In the genomic region with DNA sequence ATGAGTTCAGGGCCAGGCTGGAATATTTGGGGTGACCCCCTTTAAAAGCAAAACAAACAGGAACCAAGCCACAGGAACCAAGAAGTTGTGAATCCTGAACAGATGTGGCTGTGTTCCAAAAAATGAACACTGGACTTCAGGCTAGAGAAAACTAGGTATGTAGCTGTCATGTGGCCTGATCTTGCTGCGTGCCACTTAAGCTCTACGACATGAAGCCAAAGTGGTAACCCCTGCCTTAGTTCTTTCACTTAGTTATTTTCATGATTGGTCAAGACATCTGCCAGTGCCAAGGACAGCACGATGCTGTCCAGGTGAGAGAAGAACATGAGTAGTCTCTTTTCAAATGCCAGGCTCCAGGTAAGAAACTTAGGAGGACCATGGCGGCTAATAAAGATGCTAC, we compare ENCODE assay signal across 27 mouse cellular contexts.
"Had no signal": no experiment of that assay in that cellular context is flagged by ENCODE, and none has a peak within 500 bp of the region (broad histone marks: within the 10 kb centered on the region; RNA-seq: fewer than 3 reads in every experiment).

No protein-coding gene starts in this region.

- H3K9ac ChIP-seq: heart, embryonic 12.5 days; hindbrain, embryonic 12.5 days; hindbrain, embryonic 14.5 days; intestine, embryonic 15.5 days; kidney, embryonic 15.5 days; limb, embryonic 13.5 days; limb, embryonic 15.5 days; liver, embryonic 12.5 days; liver, embryonic 14.5 days had no signal

- ATAC-seq: hindbrain, embryonic 16.5 days; inflammation-experienced regulatory T-cells, adult 6 months; intestine, embryonic 15.5 days; liver, embryonic 12.5 days had no signal

- H3K27ac ChIP-seq: heart, embryonic 10.5 days; hindbrain, embryonic 10.5 days; hindbrain, embryonic 12.5 days; hindbrain, embryonic 14.5 days; intestine, embryonic 15.5 days; kidney, embryonic 15.5 days; kidney, postnatal 0 days; limb, embryonic 13.5 days; limb, embryonic 15.5 days; liver, embryonic 12.5 days; liver, embryonic 14.5 days had no signal

- H3K4me2 ChIP-seq: heart, embryonic 12.5 days; hindbrain, embryonic 12.5 days; hindbrain, embryonic 14.5 days; intestine, embryonic 15.5 days; kidney, embryonic 15.5 days; limb, embryonic 13.5 days; limb, embryonic 15.5 days; liver, embryonic 12.5 days had no signal

- H3K4me3 ChIP-seq: heart, embryonic 10.5 days; heart, embryonic 12.5 days; hindbrain, embryonic 10.5 days; hindbrain, embryonic 12.5 days; intestine, embryonic 15.5 days; kidney, embryonic 15.5 days; limb, embryonic 13.5 days; limb, embryonic 15.5 days; liver, embryonic 12.5 days had no signal

- H3K27me3 ChIP-seq: heart, embryonic 12.5 days; hindbrain, embryonic 12.5 days; intestine, embryonic 15.5 days; kidney, embryonic 15.5 days; limb, embryonic 13.5 days; limb, embryonic 15.5 days had no signal

- H3K4me1 ChIP-seq: heart, embryonic 10.5 days; hindbrain, embryonic 10.5 days; hindbrain, embryonic 12.5 days; intestine, embryonic 15.5 days; limb, embryonic 13.5 days; limb, embryonic 15.5 days had no signal

- H3K9me3 ChIP-seq: heart, embryonic 10.5 days; heart, embryonic 12.5 days; hindbrain, embryonic 10.5 days; hindbrain, embryonic 12.5 days; intestine, embryonic 15.5 days; kidney, embryonic 15.5 days; limb, embryonic 13.5 days; limb, embryonic 15.5 days; liver, embryonic 12.5 days had no signal

- H3K36me3 ChIP-seq: heart, embryonic 10.5 days; heart, embryonic 12.5 days; hindbrain, embryonic 10.5 days; hindbrain, embryonic 12.5 days; intestine, embryonic 15.5 days; kidney, embryonic 15.5 days; limb, embryonic 13.5 days; limb, embryonic 15.5 days; liver, embryonic 12.5 days had no signal

- DNase-seq: gastrocnemius, postnatal 14 days; gastrocnemius, postnatal 36 days; heart, adult 18-20 months; heart, postnatal 10 days; heart, postnatal 4 days; kidney, adult 11 months; kidney, adult 2 months; kidney, adult 9 months; kidney, postnatal 14 days; kidney, postnatal 36 days; layer of hippocampus, adult 9-11 months; layer of hippocampus, postnatal 36 days; left cerebral cortex, postnatal 4 days had no signal
